10 mouse cellular contexts compared by ENCODE assay signal in the genomic region with DNA sequence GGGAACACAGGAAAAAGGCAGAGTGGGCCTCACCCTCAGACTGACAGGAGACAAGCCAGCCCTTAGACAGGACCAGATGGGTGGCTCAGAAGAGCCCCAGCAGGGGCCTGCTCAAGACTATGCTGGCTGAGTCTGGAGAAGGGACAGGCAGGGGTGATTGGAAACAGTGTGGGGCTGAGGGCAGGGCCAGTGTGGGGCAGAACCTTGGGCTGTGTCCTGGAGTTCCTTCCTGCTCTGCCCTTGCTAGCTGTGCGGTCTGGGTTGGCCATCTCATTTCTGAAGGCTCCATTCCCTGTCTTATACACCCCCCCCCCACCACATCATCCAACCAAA.
DNase-seq lines count a peak whose midpoint lies in the region; ATAC-seq lines count a peak whose summit lies in the region.
"Had no signal": no experiment of that assay in that cellular context is flagged by ENCODE, and none has a peak within 500 bp of the region (broad histone marks: within the 10 kb centered on the region; RNA-seq: fewer than 3 reads in every experiment).

No protein-coding gene starts in this region.

- no peak overlapping the region for H3K4me2 ChIP-seq in hindbrain, embryonic 11.5 days (replicated peaks; ENCODE audit: low read depth, low read length)
- no peak overlapping the region for H3K4me2 ChIP-seq in midbrain, embryonic 11.5 days
- no peak overlapping the region for H3K4me2 ChIP-seq in hindbrain, embryonic 15.5 days
- H3K4me2 ChIP-seq in neural tube, embryonic 14.5 days (ENCODE audit: low read depth, low read length), result no peak overlapping the region

- DNase-seq in hindbrain, embryonic 10.5 days (ENCODE audit: low spot score), result no peak
- DNase-seq in hindbrain, embryonic 11.5 days (ENCODE audit: low spot score), result no peak
- no peak for DNase-seq in midbrain, embryonic 10.5 days (ENCODE audit: low spot score)
- DNase-seq in midbrain, embryonic 11.5 days (ENCODE audit: low spot score, missing footprints), result no peak
- DNase-seq in yolk sac, embryonic 10.5 days (ENCODE audit: low spot score), result no peak
- no peak for DNase-seq in gastrocnemius, postnatal 36 days
- DNase-seq: cerebellum, adult 18-20 months had no signal

- no peak overlapping the region for H3K4me3 ChIP-seq in hindbrain, embryonic 10.5 days
- H3K4me3 ChIP-seq in hindbrain, embryonic 11.5 days (ENCODE audit: low read depth, low read length), result no peak overlapping the region
- H3K4me3 ChIP-seq in midbrain, embryonic 10.5 days, result no peak overlapping the region
- H3K4me3 ChIP-seq in midbrain, embryonic 11.5 days (ENCODE audit: low read depth, low read length), result no peak overlapping the region
- no peak overlapping the region for H3K4me3 ChIP-seq in hindbrain, embryonic 15.5 days
- no peak overlapping the region for H3K4me3 ChIP-seq in neural tube, embryonic 14.5 days (ENCODE audit: low read depth, low read length)
- H3K4me3 ChIP-seq: erythroblast, embryonic 14.5 days had no signal

- no peak overlapping the region for H3K9ac ChIP-seq in hindbrain, embryonic 11.5 days (ENCODE audit: low read depth, low read length)
- no peak overlapping the region for H3K9ac ChIP-seq in midbrain, embryonic 11.5 days (ENCODE audit: low read length)
- H3K9ac ChIP-seq in hindbrain, embryonic 15.5 days, result no peak overlapping the region
- H3K9ac ChIP-seq in neural tube, embryonic 14.5 days (replicated peaks; ENCODE audit: low read depth, low read length), result no peak overlapping the region

- H3K27ac ChIP-seq in hindbrain, embryonic 10.5 days, result peak overlapping the region; percentile 66
- no peak overlapping the region for H3K27ac ChIP-seq in hindbrain, embryonic 11.5 days (ENCODE audit: low read depth, low read length)
- H3K27ac ChIP-seq in midbrain, embryonic 10.5 days (replicated peaks), result 0 out of 2 replicates have a peak overlapping the region, but pooled peaks have one; percentile 34
- no peak overlapping the region for H3K27ac ChIP-seq in midbrain, embryonic 11.5 days (ENCODE audit: low read depth, low read length)
- peak overlapping the region; percentile 48 for H3K27ac ChIP-seq in hindbrain, embryonic 15.5 days (replicated peaks)
- H3K27ac ChIP-seq in neural tube, embryonic 14.5 days (ENCODE audit: low read depth, low read length), result no peak overlapping the region; the same call in 1 of the 2 replicates

- peaks cover 42% of the 10 kb centered on the region for H3K4me1 ChIP-seq in hindbrain, embryonic 10.5 days (replicated peaks)
- H3K4me1 ChIP-seq in hindbrain, embryonic 11.5 days (replicated peaks; ENCODE audit: control insufficient read depth, insufficient read depth, low read length), result no peaks in the 10 kb centered on the region
- H3K4me1 ChIP-seq in midbrain, embryonic 10.5 days, result peaks cover 29% of the 10 kb centered on the region
- H3K4me1 ChIP-seq in midbrain, embryonic 11.5 days (ENCODE audit: control insufficient read depth, insufficient read depth, low read length), result 0 out of 2 replicates have a peak, but pooled peaks cover 2% of the 10 kb centered on the region
- H3K4me1 ChIP-seq in hindbrain, embryonic 15.5 days (replicated peaks), result peaks cover 53% of the 10 kb centered on the region
- H3K4me1 ChIP-seq in neural tube, embryonic 14.5 days (ENCODE audit: control insufficient read depth, insufficient read depth, low read length), result peaks cover 12% of the 10 kb centered on the region; the same call in 1 of the 2 replicates

- no peaks in the 10 kb centered on the region for H3K27me3 ChIP-seq in hindbrain, embryonic 10.5 days (ENCODE audit: insufficient read depth, poor library complexity, severe bottlenecking)
- no peaks in the 10 kb centered on the region for H3K27me3 ChIP-seq in hindbrain, embryonic 11.5 days (ENCODE audit: control insufficient read depth, insufficient read depth, low read length)
- H3K27me3 ChIP-seq in midbrain, embryonic 10.5 days (ENCODE audit: low read depth, poor library complexity, severe bottlenecking), result no peaks in the 10 kb centered on the region
- no peaks in the 10 kb centered on the region for H3K27me3 ChIP-seq in midbrain, embryonic 11.5 days (ENCODE audit: control insufficient read depth, insufficient read depth, low read length)
- H3K27me3 ChIP-seq in hindbrain, embryonic 15.5 days, result no peaks in the 10 kb centered on the region
- no peaks in the 10 kb centered on the region for H3K27me3 ChIP-seq in neural tube, embryonic 14.5 days (ENCODE audit: control insufficient read depth, insufficient read depth, low read length)

- intact Hi-C loops in gastrocnemius, postnatal 36 days (cut with DNase I), result no loop called here

- no peaks in the 10 kb centered on the region for H3K9me3 ChIP-seq in hindbrain, embryonic 10.5 days
- H3K9me3 ChIP-seq in hindbrain, embryonic 11.5 days (ENCODE audit: control insufficient read depth, low read length), result no peaks in the 10 kb centered on the region
- no peaks in the 10 kb centered on the region for H3K9me3 ChIP-seq in midbrain, embryonic 10.5 days (replicated peaks)
- no peaks in the 10 kb centered on the region for H3K9me3 ChIP-seq in midbrain, embryonic 11.5 days (ENCODE audit: control insufficient read depth, low read length)
- H3K9me3 ChIP-seq in hindbrain, embryonic 15.5 days, result no peaks in the 10 kb centered on the region
- no peaks in the 10 kb centered on the region for H3K9me3 ChIP-seq in neural tube, embryonic 14.5 days (ENCODE audit: control insufficient read depth, low read length)

- WGBS in hindbrain, embryonic 10.5 days, result 94% methylated on average over 1 of the region's 1 CpGs
- 100% methylated on average over 1 of the region's 1 CpGs for WGBS in hindbrain, embryonic 11.5 days
- 92% methylated on average over 1 of the region's 1 CpGs for WGBS in midbrain, embryonic 10.5 days
- 69% methylated on average over 1 of the region's 1 CpGs for WGBS in midbrain, embryonic 11.5 days
- 60% methylated on average over 1 of the region's 1 CpGs for WGBS in hindbrain, embryonic 15.5 days
- WGBS in neural tube, embryonic 14.5 days, result 94% methylated on average over 1 of the region's 1 CpGs

- H3K36me3 ChIP-seq in hindbrain, embryonic 10.5 days, result no peaks in the 10 kb centered on the region
- no peaks in the 10 kb centered on the region for H3K36me3 ChIP-seq in hindbrain, embryonic 11.5 days (ENCODE audit: control insufficient read depth, insufficient read depth, low read length)
- H3K36me3 ChIP-seq in midbrain, embryonic 10.5 days, result no peaks in the 10 kb centered on the region
- H3K36me3 ChIP-seq in midbrain, embryonic 11.5 days (ENCODE audit: control insufficient read depth, insufficient read depth, low read length), result no peaks in the 10 kb centered on the region
- H3K36me3 ChIP-seq in hindbrain, embryonic 15.5 days, result no peaks in the 10 kb centered on the region
- H3K36me3 ChIP-seq in neural tube, embryonic 14.5 days (ENCODE audit: control insufficient read depth, insufficient read depth, low read length), result no peaks in the 10 kb centered on the region

- no peak for ATAC-seq in hindbrain, embryonic 11.5 days (ENCODE audit: low FRiP score)
- no peak for ATAC-seq in midbrain, embryonic 11.5 days (ENCODE audit: low FRiP score)
- ATAC-seq in hindbrain, embryonic 15.5 days (ENCODE audit: low FRiP score, low read depth), result peak; percentile 35; the same call in 1 of the 2 replicates
- peak; percentile 39; the same call in 1 of the 2 replicates for ATAC-seq in neural tube, embryonic 14.5 days (ENCODE audit: low read depth)

Comparison
In these comparisons a context has a peak if more than half of its experiments do, and no peak if none do; other contexts are left out.
1. H3K27ac ChIP-seq: peak in hindbrain, embryonic 10.5 days (single experiment), midbrain, embryonic 10.5 days (single experiment) and hindbrain, embryonic 15.5 days (single experiment); none in hindbrain, embryonic 11.5 days (single experiment), midbrain, embryonic 11.5 days (single experiment) and neural tube, embryonic 14.5 days (single experiment).
2. ATAC-seq: peak in hindbrain, embryonic 15.5 days (single experiment) and neural tube, embryonic 14.5 days (single experiment); none in hindbrain, embryonic 11.5 days (single experiment) and midbrain, embryonic 11.5 days (single experiment).